23 mouse cellular contexts compared by ENCODE assay signal in genomic region chr1:31214831-31215230, GRCm38 (mm10). TPM values are rescaled to one million over a fixed set of nuclear protein-coding genes. Genes with fewer than 3 reads are reported as not detected.
"Had no signal": no experiment of that assay in that cellular context is flagged by ENCODE, and none has a peak within 500 bp of the region (broad histone marks: within the 10 kb centered on the region; RNA-seq: fewer than 3 reads in every experiment).

No protein-coding gene starts in this region.

- ATAC-seq: liver, postnatal 0 days; midbrain, embryonic 13.5 days; midbrain, embryonic 15.5 days had no signal

- H3K27me3 ChIP-seq: liver, embryonic 15.5 days; megakaryocyte, embryonic 14.5 days; midbrain, embryonic 13.5 days; midbrain, embryonic 15.5 days; neural tube, embryonic 12.5 days; stomach, embryonic 15.5 days had no signal

- H3K27ac ChIP-seq: liver, embryonic 15.5 days; macrophage; midbrain, embryonic 13.5 days; midbrain, embryonic 15.5 days; neural tube, embryonic 12.5 days; stomach, embryonic 15.5 days; stomach, postnatal 0 days had no signal

- H3K4me3 ChIP-seq: liver, embryonic 15.5 days; megakaryocyte, embryonic 14.5 days; midbrain, embryonic 13.5 days; midbrain, embryonic 15.5 days; neural tube, embryonic 12.5 days; stomach, embryonic 15.5 days had no signal

- H3K9me3 ChIP-seq: liver, embryonic 15.5 days; midbrain, embryonic 13.5 days; midbrain, embryonic 15.5 days; neural tube, embryonic 12.5 days; stomach, embryonic 15.5 days had no signal

- H3K9ac ChIP-seq: liver, embryonic 15.5 days; liver, postnatal 0 days; midbrain, embryonic 13.5 days; midbrain, embryonic 15.5 days; neural tube, embryonic 12.5 days; stomach, embryonic 15.5 days had no signal

- H3K4me1 ChIP-seq: liver, embryonic 15.5 days; megakaryocyte, embryonic 14.5 days; midbrain, embryonic 13.5 days; midbrain, embryonic 15.5 days; neural tube, embryonic 12.5 days; stomach, embryonic 15.5 days had no signal

- H3K4me2 ChIP-seq: liver, embryonic 15.5 days; midbrain, embryonic 11.5 days; midbrain, embryonic 13.5 days; midbrain, embryonic 15.5 days; neural tube, embryonic 12.5 days; stomach, embryonic 15.5 days had no signal

- H3K36me3 ChIP-seq: liver, embryonic 15.5 days; midbrain, embryonic 13.5 days; midbrain, embryonic 15.5 days; neural tube, embryonic 12.5 days; stomach, embryonic 15.5 days had no signal

- DNase-seq: liver, postnatal 0 days; lung, adult 2 months; right cerebral cortex, postnatal 14 days; thymus, adult 2 months; thymus, postnatal 25 days; thymus, postnatal 4 days had no signal

RNA-seq across cellular contexts. Expression of gene 4931428L18Rik, which starts 7.7 kb away (rescaled TPM):
- total RNA-seq: megakaryocyte progenitor cell, adult 5-6 weeks; midbrain, postnatal 0 days; monocyte, adult 5-6 weeks; neutrophil, adult 5-6 weeks had no signal
- polyA plus RNA-seq: liver, embryonic 15.5 days; lung, adult 2 months; macrophage; midbrain, embryonic 11.5 days; midbrain, embryonic 15.5 days; midbrain, postnatal 0 days; neural tube, embryonic 12.5 days; neural tube, embryonic 14.5 days; spleen, adult 2 months; thymus, adult 2 months had no signal

RNA-seq across cellular contexts. Expression of gene Pih1d3, which starts 7.8 kb away (rescaled TPM):
- total RNA-seq: megakaryocyte progenitor cell, adult 5-6 weeks; midbrain, postnatal 0 days; monocyte, adult 5-6 weeks; neutrophil, adult 5-6 weeks had no signal
- polyA plus RNA-seq: liver, embryonic 15.5 days; liver, postnatal 0 days; lung, adult 2 months; lung, embryonic 16.5 days; macrophage; midbrain, embryonic 11.5 days; midbrain, embryonic 13.5 days; midbrain, embryonic 15.5 days; midbrain, postnatal 0 days; neural tube, embryonic 12.5 days; neural tube, embryonic 14.5 days; spleen, adult 2 months; stomach, embryonic 15.5 days; stomach, postnatal 0 days; thymus, adult 2 months; urinary bladder, adult 2 months had no signal

RNA-seq across cellular contexts. Expression of gene Lgsn, which starts 38.6 kb away (rescaled TPM):
- total RNA-seq: megakaryocyte progenitor cell, adult 5-6 weeks; midbrain, postnatal 0 days; monocyte, adult 5-6 weeks; neutrophil, adult 5-6 weeks had no signal
- polyA plus RNA-seq: liver, embryonic 15.5 days; liver, postnatal 0 days; lung, embryonic 16.5 days; macrophage; midbrain, embryonic 11.5 days; midbrain, embryonic 13.5 days; midbrain, embryonic 15.5 days; midbrain, postnatal 0 days; neural tube, embryonic 12.5 days; neural tube, embryonic 14.5 days; spleen, adult 2 months; stomach, embryonic 15.5 days; stomach, postnatal 0 days; thymus, adult 2 months; urinary bladder, adult 2 months had no signal
